Mouse (Mus musculus) bone marrow macrophage, adult 2 months (primary cell): ENCODE measurements around the gene Morn1.

Source experiments
- CTCF ChIP-seq: IDR thresholded peaks from 2 replicates; pipeline ENCODE4 v1.5.1; 2012; ENCODE audit warnings: low read depth, mild to moderate bottlenecking, low read length, moderate library complexity
- POLR2A ChIP-seq: IDR thresholded peaks from 2 replicates; pipeline ENCODE4 v1.6.1; 2012; ENCODE audit warnings: mild to moderate bottlenecking, low read depth, low read length, borderline replicate concordance

GRCm38 (mm10) chr4:155070921-155071320, 15.5 kb upstream of the Morn1 start:
- TF ChIP-seq POLR2A (no peak), CTCF (no peak)
